Mouse (Mus musculus): Measurements from ENCODE around the gene 1700037C18Rik.
"Not testable (repeated sequence)": the region's sequence is repeated elsewhere in the genome, so short reads cannot be mapped to it uniquely, and the experiment has no call there.

Gene 1700037C18Rik

DNA sequence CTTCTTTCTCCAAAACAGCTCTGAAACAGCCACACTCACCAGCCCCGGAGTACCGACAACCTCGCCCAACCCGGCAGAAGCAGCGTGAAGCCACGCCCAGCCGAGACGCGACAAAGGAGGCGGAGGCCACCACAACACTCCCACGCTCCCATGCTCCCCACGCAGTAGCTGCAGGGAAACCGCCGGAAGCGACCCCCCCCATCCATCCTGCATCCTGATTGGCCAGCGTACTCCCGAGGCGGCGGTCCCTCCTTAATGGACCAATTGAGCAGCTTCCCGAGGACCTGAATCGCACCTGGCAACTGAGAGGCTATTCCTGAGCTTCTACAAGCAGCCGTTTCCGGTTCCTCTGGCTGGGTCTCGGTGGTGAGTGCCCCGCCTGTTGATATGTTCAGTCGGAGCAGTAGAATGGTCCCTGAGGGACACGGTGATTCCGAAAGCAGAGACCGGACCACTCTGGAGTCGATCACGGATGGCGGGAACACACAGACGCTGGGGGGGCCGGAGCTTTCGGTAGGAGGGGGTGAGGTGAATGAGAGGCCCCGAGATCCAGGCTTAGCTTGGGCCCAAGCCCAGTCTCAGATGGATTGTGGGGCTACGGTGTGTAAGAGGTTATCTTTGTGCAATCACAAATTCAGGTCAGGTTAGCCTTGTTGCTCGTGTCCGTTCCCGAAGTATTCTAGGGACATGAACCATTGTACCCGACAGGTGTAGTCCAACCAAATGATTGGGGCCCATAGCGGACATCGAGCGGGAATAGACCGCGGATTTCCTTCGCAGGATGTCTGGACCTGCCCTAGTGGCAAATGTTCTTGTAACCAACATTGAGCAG lies 36.1 kb downstream of the 1700037C18Rik start, which contains the start of gene Naa60:
Gene Naa60, plus strand, starts transcription at position 160 of the 832 bp plus-strand sequence.
- peak; percentile 89 for DNase-seq

DNA sequence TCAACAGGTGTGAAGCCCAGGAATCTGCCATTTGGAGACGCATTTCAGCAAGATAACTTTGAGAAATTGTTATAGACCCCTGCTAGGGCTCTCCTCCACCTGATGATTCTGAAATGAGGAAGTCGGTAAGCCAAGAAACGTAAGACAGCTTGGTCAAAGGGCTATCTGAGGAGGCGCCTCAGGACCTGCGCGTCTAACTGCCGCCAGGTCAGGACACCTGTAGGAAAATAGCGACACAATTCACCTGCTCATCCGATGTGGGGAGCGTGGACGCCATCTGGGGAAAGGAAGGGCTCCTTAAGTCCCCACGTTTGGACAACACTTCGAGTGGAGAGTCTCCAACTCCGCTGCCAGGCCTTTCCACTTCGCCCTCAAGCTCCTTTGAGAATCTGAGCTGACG lies 36.7 kb downstream of the 1700037C18Rik start:
- no peak for DNase-seq

DNA sequence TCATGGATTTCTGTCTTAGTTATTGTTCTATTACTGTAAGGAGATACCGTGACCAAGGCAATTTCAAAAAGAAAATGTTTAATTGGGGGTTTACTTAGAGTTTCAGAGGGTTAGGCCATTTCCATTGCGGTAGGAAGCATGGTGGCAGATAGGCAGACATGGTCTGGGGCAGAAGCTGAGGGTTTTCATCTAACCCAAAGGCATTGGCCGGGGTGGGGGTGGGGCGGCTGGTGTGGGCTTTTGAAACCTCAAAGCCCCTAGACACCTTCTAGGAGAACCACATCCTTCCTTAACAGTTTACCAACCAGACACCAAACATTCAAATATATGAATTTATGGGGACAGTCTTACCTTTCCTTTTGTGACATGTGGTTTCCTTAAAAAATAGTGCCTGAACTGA lies 49.2 kb downstream of the 1700037C18Rik start:
- no peak for DNase-seq

DNA sequence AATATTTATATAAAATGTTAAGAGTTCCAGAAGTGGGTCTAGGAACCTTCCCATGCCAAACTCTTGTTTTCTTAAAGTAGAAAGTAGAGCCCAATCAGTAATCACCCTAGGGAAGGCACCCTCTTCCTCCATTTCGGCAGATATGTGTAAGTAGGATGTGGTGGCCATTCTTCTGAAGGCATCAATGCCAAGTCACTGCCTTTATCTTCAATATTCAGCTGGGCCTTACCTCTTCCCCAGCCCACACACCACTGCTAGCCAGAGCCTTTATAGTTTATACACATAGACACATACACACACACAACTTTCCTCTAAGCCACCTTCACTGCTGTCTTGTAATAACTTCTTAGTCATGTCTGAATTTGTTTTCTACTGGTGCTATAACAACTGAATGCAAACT lies 52.7 kb downstream of the 1700037C18Rik start:
- no peak for DNase-seq

DNA sequence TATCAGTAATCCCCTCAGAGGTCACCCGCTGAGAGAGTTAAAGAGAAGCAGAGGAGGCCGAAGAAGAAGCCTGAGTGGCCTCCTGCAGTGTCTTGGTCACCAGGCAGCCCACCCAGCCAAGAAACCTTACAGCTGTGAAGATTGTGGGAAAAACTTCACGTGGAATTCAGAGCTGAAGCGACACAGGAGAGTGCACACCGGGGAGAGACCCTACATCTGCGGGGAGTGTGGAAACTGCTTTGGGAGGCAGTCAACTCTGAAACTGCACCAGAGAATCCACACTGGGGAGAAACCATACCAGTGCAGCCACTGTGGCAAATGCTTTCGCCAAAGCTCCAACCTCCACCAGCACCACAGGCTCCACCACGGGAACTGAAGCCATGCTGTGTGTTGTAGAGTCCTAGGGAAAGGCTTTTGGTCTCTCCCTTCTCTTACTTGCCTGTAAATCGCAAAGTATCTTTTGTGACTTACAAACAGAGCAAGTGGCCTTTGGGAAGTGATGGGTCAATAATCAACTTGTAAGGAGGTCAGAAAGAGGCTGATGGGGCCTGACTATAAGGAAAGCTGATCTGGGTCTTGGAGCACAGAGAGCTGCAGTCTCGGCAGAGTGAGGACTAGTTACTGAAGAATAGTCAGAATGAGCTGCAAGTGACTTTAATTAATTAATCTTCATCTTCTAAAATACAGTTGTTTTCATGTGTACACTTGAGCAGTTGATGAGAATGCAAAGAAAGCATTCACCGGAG lies 53.9 kb downstream of the 1700037C18Rik start:
- DNase-seq, result no peak

DNA sequence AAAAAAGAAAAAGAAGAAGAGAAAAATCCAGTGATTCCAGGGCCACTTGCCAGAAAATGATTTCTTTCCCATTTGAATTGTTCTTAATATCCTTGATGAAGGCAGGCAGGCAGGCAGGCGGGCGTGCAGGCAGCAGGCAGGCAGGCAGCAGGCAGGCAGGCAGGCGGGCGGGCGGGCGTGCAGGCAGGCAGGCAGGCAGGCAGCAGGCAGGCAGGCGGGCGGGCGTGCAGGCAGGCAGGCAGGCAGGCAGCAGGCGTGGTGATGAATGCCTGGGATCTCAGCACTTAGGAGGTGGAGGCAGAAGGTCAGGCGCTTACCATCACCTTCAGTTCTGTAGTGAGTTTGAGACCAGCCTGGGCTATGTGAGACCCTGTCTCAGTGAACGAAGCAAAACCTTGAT lies 55.9 kb downstream of the 1700037C18Rik start:
- DNase-seq, result no peak

DNA sequence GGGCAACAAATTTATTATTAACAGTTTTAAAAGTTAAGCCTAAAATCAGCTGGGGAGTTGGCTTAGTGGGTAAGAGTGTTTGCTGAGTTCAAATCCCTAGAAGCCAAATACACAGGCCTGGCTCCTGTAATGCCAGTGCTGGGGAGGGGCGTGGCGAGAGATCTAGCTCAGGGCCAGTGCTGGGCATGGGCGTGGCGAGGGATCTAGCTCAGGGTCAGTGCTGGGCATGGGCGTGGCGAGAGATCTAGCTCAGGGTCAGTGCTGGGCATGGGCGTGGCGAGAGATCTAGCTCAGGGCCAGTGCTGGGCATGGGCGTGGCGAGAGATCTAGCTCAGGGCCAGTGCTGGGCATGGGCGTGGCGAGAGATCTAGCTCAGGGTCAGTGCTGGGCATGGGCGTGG lies 57.2 kb downstream of the 1700037C18Rik start:
- not testable (repeated sequence) for DNase-seq

DNA sequence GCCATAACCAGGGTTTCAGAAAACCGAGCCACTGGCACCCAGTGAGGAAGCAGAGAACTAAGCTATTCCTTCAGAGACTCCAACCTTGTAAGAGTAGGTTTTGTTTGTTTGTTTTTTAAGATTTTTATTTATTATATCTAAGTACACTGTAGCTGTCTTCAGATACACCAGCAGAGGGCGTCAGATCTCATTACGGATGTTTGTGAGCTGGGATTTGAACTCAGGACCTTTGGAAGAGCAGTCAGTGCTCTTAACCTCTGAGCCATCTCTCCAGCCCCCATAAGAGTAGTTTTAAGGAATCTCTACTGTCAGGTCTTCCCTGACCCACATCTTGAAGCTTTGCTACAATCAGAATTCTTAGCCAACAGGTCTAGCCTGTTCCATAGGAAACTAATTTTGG lies 60.1 kb downstream of the 1700037C18Rik start:
- DNase-seq, result no peak

DNA sequence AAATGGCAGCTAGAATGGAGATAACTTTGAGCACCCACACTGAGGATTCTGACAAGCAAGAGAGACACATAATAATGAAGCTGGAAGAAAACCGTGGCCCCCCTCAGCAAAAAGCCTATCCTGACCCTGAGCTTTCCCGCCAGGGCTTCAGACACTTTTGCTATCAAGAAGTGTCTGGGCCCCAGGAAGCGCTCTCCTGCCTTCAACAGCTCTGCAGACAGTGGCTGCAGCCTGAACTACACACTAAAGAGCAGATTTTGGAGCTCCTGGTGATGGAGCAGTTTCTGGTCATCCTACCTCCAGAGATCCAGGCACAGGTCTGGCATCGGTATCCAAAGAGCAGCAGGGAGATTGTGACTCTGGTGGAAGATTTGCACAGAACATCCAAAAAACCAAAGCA lies 60.6 kb downstream of the 1700037C18Rik start:
- no peak for DNase-seq

DNA sequence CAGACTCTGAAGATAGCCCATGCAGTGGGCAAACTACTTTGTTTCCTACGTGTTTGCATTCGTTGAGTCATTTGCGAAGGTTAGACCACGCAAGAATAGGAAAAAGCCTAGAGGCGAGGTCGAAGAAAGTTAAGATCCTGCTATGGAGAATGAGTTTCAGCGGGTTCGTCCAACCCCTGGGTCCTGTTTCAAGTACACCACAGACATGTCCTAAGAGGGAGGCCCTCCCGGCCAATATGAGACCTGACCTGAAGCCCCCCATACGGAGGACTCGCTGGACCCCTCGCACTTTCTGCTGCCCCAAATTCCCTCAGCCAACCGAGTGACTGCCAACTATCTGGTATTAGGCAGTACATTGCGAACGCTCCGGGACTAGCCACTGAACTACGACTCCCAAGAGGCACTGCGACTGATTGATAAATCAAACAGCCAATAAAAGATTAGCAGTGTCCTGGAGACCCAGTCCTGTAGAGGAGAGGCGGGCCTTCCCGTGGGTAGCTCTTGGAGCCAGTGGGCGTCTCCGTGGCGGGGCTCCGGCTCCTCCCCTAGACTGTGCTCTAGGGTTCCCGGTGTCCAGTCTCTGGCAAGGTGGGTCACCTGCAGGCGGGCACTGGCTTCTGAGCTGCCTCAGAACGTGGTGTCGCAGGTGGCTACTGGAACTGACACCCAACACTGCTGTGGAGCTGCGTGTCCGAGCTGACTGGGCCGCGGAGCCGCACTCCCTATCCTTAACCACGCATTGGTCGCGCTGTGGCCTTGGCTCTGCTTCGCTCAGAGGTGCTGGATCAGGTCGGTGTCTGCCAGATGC lies 61.6 kb downstream of the 1700037C18Rik start, which contains the start of gene Zfp174:
Gene Zfp174, plus strand, starts transcription at position 558 of the 808 bp plus-strand sequence.
- peak; percentile 82 for DNase-seq

Data from right cerebral cortex, postnatal 4 days (tissue).